12 mouse cellular contexts compared by ENCODE assay signal in genomic region chr1:153281483-153281882, GRCm38 (mm10).
"Had no signal": no experiment of that assay in that cellular context is flagged by ENCODE, and none has a peak within 500 bp of the region (broad histone marks: within the 10 kb centered on the region; RNA-seq: fewer than 3 reads in every experiment).

No protein-coding gene starts in this region.

- ATAC-seq: midbrain, embryonic 13.5 days had no signal

- H3K9me3 ChIP-seq: limb, embryonic 13.5 days; midbrain, embryonic 13.5 days; stomach, embryonic 15.5 days had no signal

- H3K27ac ChIP-seq: limb, embryonic 13.5 days; liver, embryonic 14.5 days; midbrain, embryonic 13.5 days; stomach, embryonic 15.5 days had no signal

- DNase-seq: kidney, postnatal 14 days; layer of hippocampus, adult 9-11 months; layer of hippocampus, postnatal 36 days; left cerebral cortex, postnatal 4 days; lung, adult 18-20 months; right cerebral cortex, postnatal 14 days; thymus, adult 2 months; thymus, postnatal 25 days had no signal

- H3K4me3 ChIP-seq: limb, embryonic 13.5 days; midbrain, embryonic 13.5 days; stomach, embryonic 15.5 days had no signal

- H3K9ac ChIP-seq: limb, embryonic 13.5 days; liver, embryonic 14.5 days; midbrain, embryonic 13.5 days; stomach, embryonic 15.5 days had no signal

- H3K36me3 ChIP-seq: limb, embryonic 13.5 days; midbrain, embryonic 13.5 days; stomach, embryonic 15.5 days had no signal

- H3K27me3 ChIP-seq: limb, embryonic 13.5 days; midbrain, embryonic 13.5 days; stomach, embryonic 15.5 days had no signal

- H3K4me2 ChIP-seq: limb, embryonic 13.5 days; midbrain, embryonic 13.5 days; stomach, embryonic 15.5 days had no signal
